Mouse (Mus musculus): ENCODE data around the gene Phkg1.

DNA sequence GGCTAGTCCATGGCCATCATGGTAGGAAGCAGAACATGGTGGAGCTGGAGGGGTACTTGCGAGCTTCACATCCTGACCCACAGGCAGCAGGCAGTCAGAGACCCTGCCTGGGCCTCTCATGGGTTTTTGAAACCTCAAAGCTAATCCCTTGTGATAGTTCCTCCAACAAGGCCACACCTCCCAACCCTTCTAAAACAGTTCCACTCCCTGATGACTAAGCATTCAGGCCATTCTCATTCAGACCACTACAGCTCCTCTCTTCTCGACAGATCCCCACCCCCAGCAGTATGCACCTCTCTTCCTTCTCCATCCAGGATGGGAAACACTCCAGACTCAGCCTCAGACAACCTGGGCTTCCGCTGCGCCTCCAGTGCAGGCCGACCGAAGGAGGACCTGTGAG, 36.0 kb downstream of the Phkg1 start:
- TF ChIP-seq CTCF (IDR thresholded peaks at IDR 0.05; ENCODE audit: borderline replicate concordance, insufficient read depth, low read length) (no peak), POLR2A (IDR thresholded peaks at IDR 0.05; ENCODE audit: low read depth, low read length) (no peak)
